Mouse (Mus musculus): ENCODE measurements around the gene Rlf. TPM values are rescaled to one million over a fixed set of nuclear protein-coding genes. Genes with fewer than 3 reads are reported as not detected.
"Not testable (repeated sequence)": the region's sequence is repeated elsewhere in the genome, so short reads cannot be mapped to it uniquely, and the experiment has no call there.

Rlf gene
- polyA plus RNA-seq, 1 experiment from 2014 or later, result 20.5 TPM

DNA sequence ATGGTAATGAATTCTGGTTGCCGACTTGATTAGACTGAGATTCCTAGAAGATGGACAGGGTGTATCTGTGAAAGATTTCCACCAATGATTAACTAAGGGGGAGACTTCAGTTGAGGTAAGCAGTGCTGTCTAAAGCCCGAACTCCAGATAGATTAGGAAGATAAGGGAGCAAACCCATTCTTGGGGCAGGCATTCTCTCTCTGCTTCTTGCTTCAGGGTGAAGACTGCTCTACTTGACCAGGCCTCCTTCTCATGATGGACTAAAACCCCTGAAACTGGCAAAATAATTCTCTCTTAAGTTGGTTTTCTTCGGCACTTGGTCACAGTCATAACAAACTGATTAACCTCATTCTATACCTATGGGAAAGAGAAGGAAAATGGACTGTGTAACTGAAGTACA, 25.5 kb downstream of the Rlf start:
- peaks cover 12% of the 10 kb centered on the region; the same call in 1 of the 2 replicates for H3K36me3 ChIP-seq (ENCODE audit: control insufficient read depth, insufficient read depth, low read length)
- 86% methylated on average over 3 of the region's 3 CpGs for WGBS
- no peak for ATAC-seq (ENCODE audit: low read depth)
- no peak overlapping the region for H3K27ac ChIP-seq (ENCODE audit: low read length)
- H3K27me3 ChIP-seq (ENCODE audit: control insufficient read depth, insufficient read depth, low read depth, low read length), result no peaks in the 10 kb centered on the region
- H3K4me3 ChIP-seq (ENCODE audit: low read length), result no peak overlapping the region
- no peak overlapping the region for H3K9ac ChIP-seq (ENCODE audit: low read length)
- no peaks in the 10 kb centered on the region for H3K9me3 ChIP-seq (ENCODE audit: control insufficient read depth, low read length)
- H3K4me2 ChIP-seq (ENCODE audit: low read depth, low read length), result no peak overlapping the region
- H3K4me1 ChIP-seq (replicated peaks; ENCODE audit: control insufficient read depth, insufficient read depth, low read length), result no peaks in the 10 kb centered on the region

GRCm38 (mm10) chr4:121179669-121180068, 35.2 kb downstream of the Rlf start:
- WGBS, result 89% methylated on average over 3 of the region's 3 CpGs
- H3K9ac ChIP-seq (ENCODE audit: low read length), result no peak overlapping the region
- H3K4me2 ChIP-seq (ENCODE audit: low read depth, low read length), result no peak overlapping the region
- H3K36me3 ChIP-seq (ENCODE audit: control insufficient read depth, insufficient read depth, low read length), result peaks cover 23% of the 10 kb centered on the region
- no peak overlapping the region for H3K27ac ChIP-seq (ENCODE audit: low read length)
- peaks cover 5% of the 10 kb centered on the region; the same call in 1 of the 2 replicates for H3K9me3 ChIP-seq (ENCODE audit: control insufficient read depth, low read length)
- no peaks in the 10 kb centered on the region for H3K27me3 ChIP-seq (ENCODE audit: control insufficient read depth, insufficient read depth, low read depth, low read length)
- ATAC-seq (ENCODE audit: low read depth), result no peak
- no peaks in the 10 kb centered on the region for H3K4me1 ChIP-seq (replicated peaks; ENCODE audit: control insufficient read depth, insufficient read depth, low read length)
- H3K4me3 ChIP-seq (ENCODE audit: low read length), result no peak overlapping the region

GRCm38 (mm10) chr4:121167656-121168055, 47.2 kb downstream of the Rlf start:
- no peak overlapping the region for H3K27ac ChIP-seq (ENCODE audit: low read length)
- H3K9ac ChIP-seq (ENCODE audit: low read length), result no peak overlapping the region
- H3K4me2 ChIP-seq (ENCODE audit: low read depth, low read length), result no peak overlapping the region
- H3K36me3 ChIP-seq (ENCODE audit: control insufficient read depth, insufficient read depth, low read length), result peaks cover 44% of the 10 kb centered on the region
- H3K27me3 ChIP-seq (ENCODE audit: control insufficient read depth, insufficient read depth, low read depth, low read length), result no peaks in the 10 kb centered on the region
- no peak for ATAC-seq (ENCODE audit: low read depth)
- no peak overlapping the region for H3K4me3 ChIP-seq (ENCODE audit: low read length)
- peaks cover 16% of the 10 kb centered on the region for H3K9me3 ChIP-seq (ENCODE audit: control insufficient read depth, low read length)
- 95% methylated on average over 2 of the region's 2 CpGs for WGBS
- H3K4me1 ChIP-seq (replicated peaks; ENCODE audit: control insufficient read depth, insufficient read depth, low read length), result no peaks in the 10 kb centered on the region

- peaks cover 39% of the 10 kb centered on the region for H3K36me3 ChIP-seq (ENCODE audit: control insufficient read depth, insufficient read depth, low read length)
- H3K9ac ChIP-seq (ENCODE audit: low read length); H3K4me2 ChIP-seq (ENCODE audit: low read depth, low read length); H3K27ac ChIP-seq (ENCODE audit: low read length); H3K4me3 ChIP-seq (ENCODE audit: low read length); ATAC-seq (ENCODE audit: low read depth); H3K4me1 ChIP-seq (replicated peaks; ENCODE audit: control insufficient read depth, insufficient read depth, low read length); H3K27me3 ChIP-seq (ENCODE audit: control insufficient read depth, insufficient read depth, low read depth, low read length): not testable (repeated sequence)
- peaks cover 10% of the 10 kb centered on the region for H3K9me3 ChIP-seq (ENCODE audit: control insufficient read depth, low read length)
- 23% methylated on average over 3 of the region's 5 CpGs for WGBS
Observed at GRCm38 (mm10) chr4:121166697-121167096, 48.2 kb downstream of the Rlf start.

- ATAC-seq (ENCODE audit: low read depth), result no peak
- Histone ChIP-seq H3K4me3 (ENCODE audit: low read length) (no peak overlapping the region), H3K4me1 (replicated peaks; ENCODE audit: control insufficient read depth, insufficient read depth, low read length) (no peaks in the 10 kb centered on the region), H3K27me3 (ENCODE audit: control insufficient read depth, insufficient read depth, low read depth, low read length) (no peaks in the 10 kb centered on the region), H3K9me3 (ENCODE audit: control insufficient read depth, low read length) (peaks cover 7% of the 10 kb centered on the region), H3K4me2 (ENCODE audit: low read depth, low read length) (no peak overlapping the region), H3K27ac (ENCODE audit: low read length) (no peak overlapping the region), H3K36me3 (ENCODE audit: control insufficient read depth, insufficient read depth, low read length) (peaks cover 22% of the 10 kb centered on the region), H3K9ac (ENCODE audit: low read length) (no peak overlapping the region)
- 93% methylated on average over 2 of the region's 2 CpGs for WGBS
Observed at GRCm38 (mm10) chr4:121163501-121164030, 51.3 kb downstream of the Rlf start.

- no peak for ATAC-seq (ENCODE audit: low read depth)
- H3K9ac ChIP-seq (ENCODE audit: low read length), result no peak within 1 kb of the TSS
- H3K27ac ChIP-seq (ENCODE audit: low read length), result no peak within 1 kb of the TSS
- no peak within 1 kb of the TSS for H3K4me2 ChIP-seq (ENCODE audit: low read depth, low read length)
- H3K27me3 ChIP-seq (ENCODE audit: control insufficient read depth, insufficient read depth, low read depth, low read length), result no peaks in the 10 kb centered on the region
- H3K36me3 ChIP-seq (ENCODE audit: control insufficient read depth, insufficient read depth, low read length), result no peaks in the 10 kb centered on the region
- no peak within 1 kb of the TSS for H3K4me3 ChIP-seq (ENCODE audit: low read length)
- H3K9me3 ChIP-seq (ENCODE audit: control insufficient read depth, low read length), result no peaks in the 10 kb centered on the region
- H3K4me1 ChIP-seq (replicated peaks; ENCODE audit: control insufficient read depth, insufficient read depth, low read length), result no peaks in the 10 kb centered on the region
- WGBS, result 94% methylated on average over 2 of the region's 2 CpGs
Observed at GRCm38 (mm10) chr4:121109126-121109525, 105.8 kb downstream of the Rlf start, which contains the start of gene Tmco2. TSS of gene Tmco2 (minus strand) at chr4:121109226.

DNA sequence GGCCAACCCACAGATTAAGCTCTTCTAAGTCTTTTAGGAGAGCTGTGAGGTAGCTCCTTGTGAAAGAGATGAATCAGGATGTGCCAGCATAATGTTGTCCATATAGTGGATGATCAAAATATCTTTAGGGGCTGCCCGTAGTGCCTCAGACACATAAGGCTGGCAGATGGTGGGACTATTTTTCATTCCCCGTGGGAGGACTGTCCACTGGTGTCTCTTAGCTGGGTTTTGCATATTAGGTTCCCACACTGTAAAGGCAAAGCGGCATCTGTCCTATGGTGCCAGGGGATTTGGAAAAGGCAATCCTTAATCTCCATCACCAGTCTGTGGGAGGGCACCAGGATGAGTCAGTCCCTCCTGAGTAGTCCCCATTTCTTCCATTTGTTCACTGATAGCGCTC, 111.6 kb downstream of the Rlf start:
- H3K36me3 ChIP-seq (ENCODE audit: control insufficient read depth, insufficient read depth, low read length), result no peaks in the 10 kb centered on the region
- WGBS, result 80% methylated on average over 4 of the region's 4 CpGs

GRCm38 (mm10) chr4:121097650-121098378, 117.1 kb downstream of the Rlf start, which contains the start of gene Zmpste24:
TSS of gene Zmpste24 (minus strand) at chr4:121098241.
- Histone ChIP-seq H3K4me2 (ENCODE audit: low read depth, low read length) (peak within 1 kb of the TSS; percentile 80), H3K27ac (ENCODE audit: low read length) (peak within 1 kb of the TSS; percentile 20; the same call in 1 of the 2 replicates), H3K27me3 (ENCODE audit: control insufficient read depth, insufficient read depth, low read depth, low read length) (no peaks in the 10 kb centered on the region), H3K4me1 (replicated peaks; ENCODE audit: control insufficient read depth, insufficient read depth, low read length) (peaks cover 4% of the 10 kb centered on the region), H3K9ac (ENCODE audit: low read length) (peak within 1 kb of the TSS; percentile 87), H3K9me3 (ENCODE audit: control insufficient read depth, low read length) (no peaks in the 10 kb centered on the region), H3K4me3 (ENCODE audit: low read length) (peak within 1 kb of the TSS; percentile 75), H3K36me3 (ENCODE audit: control insufficient read depth, insufficient read depth, low read length) (peaks cover 18% of the 10 kb centered on the region)
- ATAC-seq (ENCODE audit: low read depth), result peak; percentile 87
- under 1% methylated on average over 39 of the region's 39 CpGs for WGBS

More for the DNA sequence above, 111.6 kb downstream of the Rlf start:
- no peaks in the 10 kb centered on the region for H3K9me3 ChIP-seq (ENCODE audit: control insufficient read depth, low read length)
- no peaks in the 10 kb centered on the region for H3K4me1 ChIP-seq (replicated peaks; ENCODE audit: control insufficient read depth, insufficient read depth, low read length)
- no peak for ATAC-seq (ENCODE audit: low read depth)
- no peak overlapping the region for H3K9ac ChIP-seq (ENCODE audit: low read length)
- H3K27ac ChIP-seq (ENCODE audit: low read length), result no peak overlapping the region
- H3K4me2 ChIP-seq (ENCODE audit: low read depth, low read length), result no peak overlapping the region
- H3K27me3 ChIP-seq (ENCODE audit: control insufficient read depth, insufficient read depth, low read depth, low read length), result no peaks in the 10 kb centered on the region
- H3K4me3 ChIP-seq (ENCODE audit: low read length), result no peak overlapping the region

Data from lung, embryonic 16.5 days (tissue).